Mouse (Mus musculus) hindbrain, postnatal 0 days (tissue): ENCODE measurements around the gene Gm20662. TPM values are rescaled to one million over a fixed set of nuclear protein-coding genes. Genes with fewer than 3 reads are reported as not detected.

ENCODE experiments used
- ATAC-seq: fragments of 200-750 bp; cut with Nextera tagmentation; 2 replicates; pipeline ENCODE4 v1.8.0; 2017; ENCODE audit warnings: mild to moderate bottlenecking, moderate TSS enrichment, moderate library complexity
- DNase-seq: peaks from one replicate; pipeline ENCODE4 v3.0.0-alpha.2; 2015; ENCODE audit warnings: low spot score
- H3K27ac ChIP-seq: fragments of 300-500 bp; sonication (generic); 2 replicates; pipeline ENCODE4 v1.5.1; 2014; ENCODE audit warnings: mild to moderate bottlenecking
- H3K27me3 ChIP-seq: fragments of 300-500 bp; sonication (generic); 2 replicates; pipeline ENCODE4 v1.6.1; 2014; ENCODE audit warnings: low read length, mixed read lengths; ENCODE audit not compliant: insufficient read depth
- H3K36me3 ChIP-seq: fragments of 300-500 bp; sonication (generic); 2 replicates; pipeline ENCODE4 v1.6.1; 2014; ENCODE audit warnings: low read length, mixed read lengths; ENCODE audit not compliant: insufficient read depth
- H3K4me1 ChIP-seq: fragments of 300-500 bp; sonication (generic); 2 replicates; pipeline ENCODE4 v1.6.1; 2014; ENCODE audit warnings: antibody characterized with exemption, low read length, mixed read lengths; ENCODE audit not compliant: insufficient read depth
- H3K4me2 ChIP-seq: fragments of 300-500 bp; sonication (generic); 2 replicates; pipeline ENCODE4 v1.6.1; 2014; ENCODE audit warnings: low read depth, mild to moderate bottlenecking, low read length, moderate library complexity, mixed read lengths
- H3K4me3 ChIP-seq: fragments of 300-500 bp; sonication (generic); 2 replicates; pipeline ENCODE4 v1.5.1; 2014; ENCODE audit warnings: low read length
- H3K9ac ChIP-seq: fragments of 300-500 bp; sonication (generic); replicated peaks from 2 replicates; pipeline ENCODE4 v1.6.1; 2014; ENCODE audit warnings: mild to moderate bottlenecking, low read length, moderate library complexity, mixed read lengths
- H3K9me3 ChIP-seq: fragments of 300-500 bp; sonication (generic); 2 replicates; pipeline ENCODE4 v1.6.1; 2016; ENCODE audit warnings: low read length, mixed read lengths
- CTCF ChIP-seq: IDR thresholded peaks from 2 replicates; pipeline ENCODE4 v1.5.1; 2016; ENCODE audit warnings: antibody characterized with exemption, control low read depth, low read depth
- WGBS: fragments of 180-500 bp; shearing (Covaris S2); extraction: QIAGEN DNeasy Blood & Tissue Kit; methylation state at CpG from one replicate; pipeline ENCODE4 v1.1.7; 2014; 5-methylcytosine and 5-hydroxymethylcytosine counted together
- polyA plus RNA-seq: library from polyadenylated mRNA; unstranded; fragments of >200 nt; fragmentation: Nextera tagmentation; extraction: Ambion mirVana; gene quantifications from 2 replicates; pipeline ENCODE4 v1.2.1, GENCODE M21; 2015
- total RNA-seq: library from RNA; depleted of rRNA; stranded (reverse); fragments of >200 nt; gene quantifications from 2 replicates; pipeline ENCODE4 v1.2.3, GENCODE M21; 2014

Gene Gm20662
- total and polyA plus RNA-seq, 2 experiments from 2014 or later, result 3.3 TPM; not detected in 1

- ATAC-seq (no peak; the same call in 1 of the 2 replicates), DNase-seq (no peak)
- Histone ChIP-seq H3K4me1 (peaks cover 8% of the 10 kb centered on the region; the same call in 1 of the 2 replicates), H3K27me3 (no peaks in the 10 kb centered on the region), H3K9ac (peak overlapping the region; percentile 56), H3K27ac (peak overlapping the region; percentile 66; the same call in 1 of the 2 replicates), H3K9me3 (no peaks in the 10 kb centered on the region), H3K4me2 (peak overlapping the region; percentile 74), H3K4me3 (peak overlapping the region; percentile 50), H3K36me3 (peaks cover 22% of the 10 kb centered on the region)
- TF ChIP-seq CTCF, result no peak
- WGBS, result 2% methylated on average over 19 of the region's 19 CpGs
Measured at GRCm38 (mm10) chr9:108048566-108048955, 52.4 kb downstream of the Gm20662 start.

- Histone ChIP-seq H3K27ac (peak within 1 kb of the TSS; percentile 66), H3K9ac (peak within 1 kb of the TSS; percentile 56), H3K27me3 (no peaks in the 10 kb centered on the region), H3K4me2 (peak within 1 kb of the TSS; percentile 74), H3K4me3 (peak within 1 kb of the TSS; percentile 50), H3K36me3 (peaks cover 23% of the 10 kb centered on the region), H3K9me3 (no peaks in the 10 kb centered on the region), H3K4me1 (peaks cover 8% of the 10 kb centered on the region; the same call in 1 of the 2 replicates)
- TF ChIP-seq CTCF, result 0 out of 2 replicates have a peak, but pooled peaks have one; percentile 6
- DNase-seq (peak; percentile 99), ATAC-seq (peak; percentile 96)
- WGBS, result 0% methylated on average over 32 of the region's 39 CpGs
Measured at GRCm38 (mm10) chr9:108049016-108049455, 52.9 kb downstream of the Gm20662 start, which contains the start of gene Gmppb. TSS of gene Gmppb (plus strand) at chr9:108049242.

GRCm38 (mm10) chr9:108049561-108050251 is 53.6 kb downstream of the Gm20662 start:
- Histone ChIP-seq H3K9ac (peak overlapping the region; percentile 56), H3K4me1 (peaks cover 8% of the 10 kb centered on the region; the same call in 1 of the 2 replicates), H3K4me2 (peak overlapping the region; percentile 74), H3K36me3 (peaks cover 30% of the 10 kb centered on the region), H3K27ac (peak overlapping the region; percentile 52), H3K27me3 (no peaks in the 10 kb centered on the region), H3K9me3 (no peaks in the 10 kb centered on the region), H3K4me3 (peak overlapping the region; percentile 50)
- ATAC-seq, result peak; percentile 13
- WGBS, result 43% methylated on average over 15 of the region's 15 CpGs
- DNase-seq, result no peak
- TF ChIP-seq CTCF, result no peak

GRCm38 (mm10) chr9:108051184-108051930 is 55.2 kb downstream of the Gm20662 start:
- ATAC-seq, result no peak
- H3K27me3 ChIP-seq, result no peaks in the 10 kb centered on the region
- TF ChIP-seq CTCF, result no peak
- DNase-seq, result no peak
- no peaks in the 10 kb centered on the region for H3K9me3 ChIP-seq
- peaks cover 32% of the 10 kb centered on the region for H3K36me3 ChIP-seq
- no peak overlapping the region for H3K4me2 ChIP-seq
- peaks cover 8% of the 10 kb centered on the region; the same call in 1 of the 2 replicates for H3K4me1 ChIP-seq
- no peak overlapping the region for H3K4me3 ChIP-seq
- 94% methylated on average over 15 of the region's 15 CpGs for WGBS
- H3K9ac ChIP-seq, result no peak overlapping the region
- no peak overlapping the region for H3K27ac ChIP-seq

DNA sequence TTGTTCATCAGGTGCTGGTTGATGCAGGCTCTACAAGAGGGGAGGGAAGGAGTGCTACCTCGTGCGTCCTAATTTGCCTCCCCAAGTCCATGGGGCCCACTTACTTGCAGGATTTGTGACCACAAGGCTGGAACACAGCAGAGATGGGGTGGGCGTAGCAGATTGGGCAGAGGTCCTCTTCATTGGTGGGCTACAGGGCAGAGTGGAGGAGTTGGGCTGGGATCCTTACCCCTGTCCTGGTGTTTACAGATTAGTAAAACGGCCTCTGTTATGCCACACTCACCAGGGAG is 55.7 kb downstream of the Gm20662 start:
- Histone ChIP-seq H3K4me1 (peaks cover 8% of the 10 kb centered on the region; the same call in 1 of the 2 replicates), H3K4me2 (no peak overlapping the region), H3K9ac (no peak overlapping the region), H3K27me3 (no peaks in the 10 kb centered on the region), H3K4me3 (no peak overlapping the region), H3K27ac (no peak overlapping the region), H3K36me3 (peaks cover 33% of the 10 kb centered on the region), H3K9me3 (no peaks in the 10 kb centered on the region)
- ATAC-seq, result no peak
- WGBS, result 88% methylated on average over 4 of the region's 4 CpGs
- no peak for TF ChIP-seq CTCF
- no peak for DNase-seq

DNA sequence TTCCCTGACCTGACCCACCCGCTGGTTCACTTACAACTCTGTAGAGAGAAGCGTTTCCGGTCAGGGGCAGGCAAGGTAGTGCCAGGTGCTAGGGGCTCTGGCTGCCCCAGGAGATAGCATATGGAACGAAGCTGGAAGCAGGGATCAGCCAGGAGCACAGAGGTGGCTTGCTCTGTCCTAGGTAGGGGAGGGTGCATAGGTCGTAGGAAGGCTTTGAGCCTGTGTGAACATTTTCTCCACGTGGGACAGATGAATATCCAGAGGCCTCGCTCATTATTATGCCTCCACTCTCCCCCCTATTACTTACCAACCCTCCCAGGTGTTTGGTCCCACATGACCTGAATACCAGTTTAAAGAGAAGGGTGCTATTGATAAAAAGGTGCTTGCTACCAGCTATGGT is 56.3 kb downstream of the Gm20662 start:
- no peak for TF ChIP-seq CTCF
- Histone ChIP-seq H3K9me3 (no peaks in the 10 kb centered on the region), H3K27ac (peak overlapping the region; percentile 20; the same call in 1 of the 2 replicates), H3K9ac (no peak overlapping the region), H3K4me3 (no peak overlapping the region), H3K4me2 (no peak overlapping the region), H3K4me1 (peaks cover 8% of the 10 kb centered on the region; the same call in 1 of the 2 replicates), H3K36me3 (peaks cover 33% of the 10 kb centered on the region), H3K27me3 (no peaks in the 10 kb centered on the region)
- DNase-seq (no peak), ATAC-seq (no peak)
- WGBS, result 73% methylated on average over 7 of the region's 7 CpGs
